Mouse (Mus musculus) naive thymus-derived CD4-positive, alpha-beta T cell, adult 2 months (primary cell): ENCODE data around the gene Btbd11.

Experiments used
- DNase-seq: peaks from one replicate; pipeline ENCODE4 v3.0.0-alpha.2; 2011; ENCODE audit warnings: low read depth

Gene Btbd11

GRCm38 (mm10) chr10:85421629-85422012 lies 35.0 kb downstream of the Btbd11 start:
- no peak for DNase-seq

- no peak for DNase-seq
Measured at GRCm38 (mm10) chr10:85425756-85426155, 39.1 kb downstream of the Btbd11 start.

GRCm38 (mm10) chr10:85437217-85437616 lies 50.6 kb downstream of the Btbd11 start:
- DNase-seq, result no peak

- DNase-seq, result no peak
Measured at GRCm38 (mm10) chr10:85443371-85443770, 56.8 kb downstream of the Btbd11 start.

- DNase-seq, result no peak
Measured at GRCm38 (mm10) chr10:85445891-85446290, 59.3 kb downstream of the Btbd11 start.

- no peak for DNase-seq
Measured at GRCm38 (mm10) chr10:85446700-85447099, 60.1 kb downstream of the Btbd11 start.

GRCm38 (mm10) chr10:85447869-85448268 lies 61.3 kb downstream of the Btbd11 start:
- DNase-seq, result no peak

GRCm38 (mm10) chr10:85451629-85452368 lies 65.2 kb downstream of the Btbd11 start:
- no peak for DNase-seq

GRCm38 (mm10) chr10:85453221-85453775 lies 66.7 kb downstream of the Btbd11 start:
- no peak for DNase-seq

GRCm38 (mm10) chr10:85455985-85456384 lies 69.4 kb downstream of the Btbd11 start:
- DNase-seq, result no peak

GRCm38 (mm10) chr10:85458744-85459344 lies 72.2 kb downstream of the Btbd11 start:
- no peak for DNase-seq

GRCm38 (mm10) chr10:85460736-85461135 lies 74.1 kb downstream of the Btbd11 start:
- no peak for DNase-seq

GRCm38 (mm10) chr10:85464152-85464551 lies 77.5 kb downstream of the Btbd11 start:
- no peak for DNase-seq

GRCm38 (mm10) chr10:85465516-85466408 lies 79.1 kb downstream of the Btbd11 start:
- DNase-seq, result no peak

GRCm38 (mm10) chr10:85466409-85466761 lies 79.8 kb downstream of the Btbd11 start:
- no peak for DNase-seq

- DNase-seq, result no peak
Measured at GRCm38 (mm10) chr10:85467393-85467792, 80.8 kb downstream of the Btbd11 start.

GRCm38 (mm10) chr10:85468527-85468926 lies 81.9 kb downstream of the Btbd11 start:
- DNase-seq, result no peak

- DNase-seq, result no peak
Measured at GRCm38 (mm10) chr10:85469341-85469740, 82.7 kb downstream of the Btbd11 start.

GRCm38 (mm10) chr10:85473265-85473664 lies 86.7 kb downstream of the Btbd11 start:
- DNase-seq, result no peak

- DNase-seq, result no peak
Measured at GRCm38 (mm10) chr10:85473871-85474270, 87.3 kb downstream of the Btbd11 start.

GRCm38 (mm10) chr10:85475642-85476345 lies 89.2 kb downstream of the Btbd11 start:
- no peak for DNase-seq
